Mouse (Mus musculus): Measurements from ENCODE around the gene Opn1sw. TPM values are rescaled to one million over a fixed set of nuclear protein-coding genes. Genes with fewer than 3 reads are reported as not detected.

Opn1sw gene
- not detected for polyA plus RNA-seq (2015; fragmentation: Illumina TruSeq; extraction: RNeasy Lipid Tissue Mini Kit (QIAGEN cat#74804); ENCODE audit: low read depth, low replicate concordance)

GRCm38 (mm10) chr6:29388052-29388518 lies at the start of gene Opn1sw:
Opn1sw (minus strand) TSS chr6:29388468.

GRCm38 (mm10) chr6:29433038-29433803 lies 45.0 kb upstream of the Opn1sw start, which contains the start of gene Flnc:
Flnc (plus strand) TSS chr6:29433256.

DNA sequence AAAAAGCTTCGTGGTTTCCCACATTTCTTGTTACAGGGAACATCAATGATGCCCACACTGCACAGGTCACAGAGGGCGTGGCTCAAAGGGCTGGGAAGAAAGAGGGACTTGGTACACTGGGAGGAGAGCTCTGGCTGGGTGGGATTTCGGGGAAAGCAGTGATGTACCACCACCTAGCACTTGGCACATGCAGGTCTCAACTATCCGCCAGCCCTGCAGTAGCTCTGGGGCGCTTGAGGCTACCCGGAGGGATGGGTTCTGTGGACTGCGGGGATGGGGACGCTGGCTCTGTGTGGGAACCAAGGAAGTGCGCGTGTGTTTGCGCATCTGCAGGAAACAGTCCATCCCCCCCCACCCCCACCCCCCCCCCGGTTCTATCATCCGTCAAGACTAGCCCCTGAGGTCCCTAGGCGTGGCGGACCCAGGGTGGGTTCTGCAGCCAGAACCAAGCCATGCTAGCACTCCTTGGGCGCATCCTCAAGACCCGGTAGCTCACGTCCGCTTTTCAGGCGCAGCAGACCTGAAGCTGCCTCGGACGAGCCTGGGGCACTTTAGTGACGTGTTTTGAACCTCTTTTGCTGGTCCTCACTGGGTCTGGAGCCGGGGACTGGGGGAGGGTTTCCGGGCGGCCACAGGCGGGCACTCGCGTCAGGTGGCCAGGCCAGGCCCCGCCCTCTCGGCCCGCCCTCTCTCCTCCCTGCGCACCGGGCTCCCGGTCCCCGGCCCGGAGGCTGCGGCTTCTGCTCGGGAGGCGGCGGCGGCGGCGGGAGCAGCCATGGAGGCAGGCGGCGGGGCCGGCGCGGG lies 7.8 kb upstream of the Opn1sw start, which contains the start of gene Ccdc136:
Gene Ccdc136 (plus strand): TSS at position 400 of the 804 bp plus-strand sequence.

DNA sequence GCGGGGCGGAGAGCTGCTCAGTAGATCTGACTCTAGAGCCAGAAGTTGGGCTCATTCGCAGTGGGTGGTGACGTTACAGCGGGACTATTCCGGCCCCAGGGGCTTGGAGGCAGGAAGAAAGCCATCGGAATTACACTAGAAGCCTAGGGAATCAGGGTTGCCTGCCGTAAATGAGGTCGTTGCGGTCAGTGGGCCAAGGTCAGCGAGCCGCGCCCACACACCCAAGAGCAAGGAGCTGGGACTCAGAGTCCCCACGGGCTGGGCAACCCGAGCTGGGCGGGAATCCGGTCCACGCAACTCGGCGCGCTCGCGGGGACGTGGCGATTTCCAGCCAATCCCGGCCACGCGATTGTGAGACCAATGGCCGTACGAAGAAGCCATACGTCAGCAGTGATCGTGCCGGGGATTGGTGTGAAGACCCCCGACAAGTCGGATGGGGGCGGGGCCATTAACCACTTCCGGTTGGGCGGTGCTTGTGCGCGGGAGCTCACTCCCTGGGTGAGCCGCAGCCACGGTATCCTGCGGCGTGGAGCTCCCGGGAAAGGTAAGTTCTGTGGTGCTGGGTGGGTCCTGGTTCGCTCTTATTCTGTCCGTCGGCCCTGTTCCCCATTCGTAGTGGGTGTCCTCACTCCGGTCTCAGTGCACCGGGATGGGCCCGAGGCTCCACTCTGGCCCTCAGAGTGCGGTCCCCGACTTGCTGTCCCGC lies 40.5 kb downstream of the Opn1sw start, which contains the start of gene Calu:
Gene Calu (plus strand): TSS at position 405 of the 706 bp plus-strand sequence.

Other genes with a start within 250 kb of the Opn1sw start
- gene Rbm28, start 223.5 kb downstream of the Opn1sw start, polyA plus RNA-seq (2015; fragmentation: Illumina TruSeq; extraction: RNeasy Lipid Tissue Mini Kit (QIAGEN cat#74804); ENCODE audit: low read depth, low replicate concordance) = 41.4 TPM
- gene Prrt4, start 208.9 kb downstream of the Opn1sw start, polyA plus RNA-seq (2015; fragmentation: Illumina TruSeq; extraction: RNeasy Lipid Tissue Mini Kit (QIAGEN cat#74804); ENCODE audit: low read depth, low replicate concordance) = 1.5 TPM
- gene Impdh1, start 172.1 kb downstream of the Opn1sw start, polyA plus RNA-seq (2015; fragmentation: Illumina TruSeq; extraction: RNeasy Lipid Tissue Mini Kit (QIAGEN cat#74804); ENCODE audit: low read depth, low replicate concordance) = 49.9 TPM
- 14.4 TPM for gene Hilpda, start 116.0 kb downstream of the Opn1sw start, polyA plus RNA-seq (2015; fragmentation: Illumina TruSeq; extraction: RNeasy Lipid Tissue Mini Kit (QIAGEN cat#74804); ENCODE audit: low read depth, low replicate concordance)
- gene Fam71f2, start 108.9 kb downstream of the Opn1sw start, polyA plus RNA-seq (2015; fragmentation: Illumina TruSeq; extraction: RNeasy Lipid Tissue Mini Kit (QIAGEN cat#74804); ENCODE audit: low read depth, low replicate concordance) = 1.3 TPM
- gene Fam71f1, start 69.3 kb downstream of the Opn1sw start, polyA plus RNA-seq (2015; fragmentation: Illumina TruSeq; extraction: RNeasy Lipid Tissue Mini Kit (QIAGEN cat#74804); ENCODE audit: low read depth, low replicate concordance) = not detected
- gene Calu, start 40.4 kb downstream of the Opn1sw start, polyA plus RNA-seq (2015; fragmentation: Illumina TruSeq; extraction: RNeasy Lipid Tissue Mini Kit (QIAGEN cat#74804); ENCODE audit: low read depth, low replicate concordance) = 81.0 TPM
- gene Ccdc136, start 7.8 kb upstream of the Opn1sw start, polyA plus RNA-seq (2015; fragmentation: Illumina TruSeq; extraction: RNeasy Lipid Tissue Mini Kit (QIAGEN cat#74804); ENCODE audit: low read depth, low replicate concordance) = 123 TPM
- 0.92 TPM for gene Flnc, start 44.8 kb upstream of the Opn1sw start, polyA plus RNA-seq (2015; fragmentation: Illumina TruSeq; extraction: RNeasy Lipid Tissue Mini Kit (QIAGEN cat#74804); ENCODE audit: low read depth, low replicate concordance)
- 398 TPM for gene Atp6v1f, start 79.2 kb upstream of the Opn1sw start, polyA plus RNA-seq (2015; fragmentation: Illumina TruSeq; extraction: RNeasy Lipid Tissue Mini Kit (QIAGEN cat#74804); ENCODE audit: low read depth, low replicate concordance)
- gene Atp6v1fnb, start 83.0 kb upstream of the Opn1sw start, polyA plus RNA-seq (2015; fragmentation: Illumina TruSeq; extraction: RNeasy Lipid Tissue Mini Kit (QIAGEN cat#74804); ENCODE audit: low read depth, low replicate concordance) = not detected
- 1.1 TPM for gene Kcp, start 119.5 kb upstream of the Opn1sw start, polyA plus RNA-seq (2015; fragmentation: Illumina TruSeq; extraction: RNeasy Lipid Tissue Mini Kit (QIAGEN cat#74804); ENCODE audit: low read depth, low replicate concordance)
- 3.2 TPM for gene Irf5, start 138.2 kb upstream of the Opn1sw start, polyA plus RNA-seq (2015; fragmentation: Illumina TruSeq; extraction: RNeasy Lipid Tissue Mini Kit (QIAGEN cat#74804); ENCODE audit: low read depth, low replicate concordance)
- gene Tnpo3, start 221.4 kb upstream of the Opn1sw start, polyA plus RNA-seq (2015; fragmentation: Illumina TruSeq; extraction: RNeasy Lipid Tissue Mini Kit (QIAGEN cat#74804); ENCODE audit: low read depth, low replicate concordance) = 52.1 TPM

All from brain, adult 10 weeks (tissue).